Mouse (Mus musculus): Measurements from ENCODE around the gene Ppp3ca. TPM values are rescaled to one million over a fixed set of nuclear protein-coding genes. Genes with fewer than 3 reads are reported as not detected.

Gene Ppp3ca
- total and polyA plus RNA-seq, 2 experiments from 2014 or later: 137 to 177 TPM

GRCm38 (mm10) chr3:136794426-136795217, 124.7 kb downstream of the Ppp3ca start:
- TF ChIP-seq CTCF (IDR thresholded peaks at IDR 0.05; ENCODE audit: low read depth): no peak
- WGBS: 87% methylated on average over 7 of the region's 7 CpGs

GRCm38 (mm10) chr3:136798896-136799295, 129.0 kb downstream of the Ppp3ca start:
- Histone ChIP-seq H3K4me3 (ENCODE audit: low read length) (no peak overlapping the region), H3K4me1 (ENCODE audit: insufficient read depth, low read length) (no peaks in the 10 kb centered on the region), H3K9ac (replicated peaks; ENCODE audit: low read length) (no peak overlapping the region), H3K9me3 (ENCODE audit: low read length) (no peaks in the 10 kb centered on the region), H3K4me2 (ENCODE audit: low read depth, low read length) (no peak overlapping the region), H3K27ac (no peak overlapping the region), H3K36me3 (ENCODE audit: insufficient read depth, low read length) (no peaks in the 10 kb centered on the region), H3K27me3 (ENCODE audit: insufficient read depth, low read length) (no peaks in the 10 kb centered on the region)
- no peak for TF ChIP-seq CTCF (IDR thresholded peaks at IDR 0.05; ENCODE audit: low read depth)
- no peak for DNase-seq (ENCODE audit: low spot score)
- no peak for ATAC-seq
- WGBS: 89% methylated on average over 3 of the region's 3 CpGs

More at GRCm38 (mm10) chr3:136794426-136795217, 124.7 kb downstream of the Ppp3ca start:
- H3K4me2 ChIP-seq (ENCODE audit: low read depth, low read length): no peak overlapping the region
- H3K4me1 ChIP-seq (ENCODE audit: insufficient read depth, low read length): 0 out of 2 replicates have a peak, but pooled peaks cover 7% of the 10 kb centered on the region
- no peaks in the 10 kb centered on the region for H3K27me3 ChIP-seq (ENCODE audit: insufficient read depth, low read length)
- no peaks in the 10 kb centered on the region for H3K36me3 ChIP-seq (ENCODE audit: insufficient read depth, low read length)
- ATAC-seq: no peak
- no peak overlapping the region for H3K4me3 ChIP-seq (ENCODE audit: low read length)
- DNase-seq (ENCODE audit: low spot score): no peak
- no peaks in the 10 kb centered on the region for H3K9me3 ChIP-seq (ENCODE audit: low read length)
- H3K27ac ChIP-seq: no peak overlapping the region
- H3K9ac ChIP-seq (replicated peaks; ENCODE audit: low read length): no peak overlapping the region

- H3K4me1 ChIP-seq (ENCODE audit: insufficient read depth, low read length): no peaks in the 10 kb centered on the region
- no peak overlapping the region for H3K9ac ChIP-seq (replicated peaks; ENCODE audit: low read length)
- no peak overlapping the region for H3K4me2 ChIP-seq (ENCODE audit: low read depth, low read length)
- TF ChIP-seq CTCF (IDR thresholded peaks at IDR 0.05; ENCODE audit: low read depth): no peak
- WGBS: 66% methylated on average over 4 of the region's 4 CpGs
- H3K36me3 ChIP-seq (ENCODE audit: insufficient read depth, low read length): no peaks in the 10 kb centered on the region
- DNase-seq (ENCODE audit: low spot score) (no peak), ATAC-seq (no peak)
- H3K9me3 ChIP-seq (ENCODE audit: low read length): no peaks in the 10 kb centered on the region
- H3K27ac ChIP-seq: no peak overlapping the region
- no peak overlapping the region for H3K4me3 ChIP-seq (ENCODE audit: low read length)
- no peaks in the 10 kb centered on the region for H3K27me3 ChIP-seq (ENCODE audit: insufficient read depth, low read length)
These were observed 132.7 kb downstream of the Ppp3ca start for GRCm38 (mm10) chr3:136802595-136802994.

GRCm38 (mm10) chr3:136805897-136806296, 136.0 kb downstream of the Ppp3ca start:
- H3K9ac ChIP-seq (replicated peaks; ENCODE audit: low read length): no peak overlapping the region
- WGBS: 94% methylated on average over 4 of the region's 4 CpGs
- no peak overlapping the region for H3K27ac ChIP-seq
- H3K9me3 ChIP-seq (ENCODE audit: low read length): no peaks in the 10 kb centered on the region
- ATAC-seq (no peak), DNase-seq (ENCODE audit: low spot score) (no peak)
- no peak overlapping the region for H3K4me2 ChIP-seq (ENCODE audit: low read depth, low read length)
- no peaks in the 10 kb centered on the region for H3K4me1 ChIP-seq (ENCODE audit: insufficient read depth, low read length)
- TF ChIP-seq CTCF (IDR thresholded peaks at IDR 0.05; ENCODE audit: low read depth): no peak
- no peaks in the 10 kb centered on the region for H3K27me3 ChIP-seq (ENCODE audit: insufficient read depth, low read length)
- no peaks in the 10 kb centered on the region for H3K36me3 ChIP-seq (ENCODE audit: insufficient read depth, low read length)
- no peak overlapping the region for H3K4me3 ChIP-seq (ENCODE audit: low read length)

GRCm38 (mm10) chr3:136810271-136810670, 140.3 kb downstream of the Ppp3ca start:
- no peaks in the 10 kb centered on the region for H3K27me3 ChIP-seq (ENCODE audit: insufficient read depth, low read length)
- no peak for ATAC-seq
- H3K36me3 ChIP-seq (ENCODE audit: insufficient read depth, low read length): no peaks in the 10 kb centered on the region
- WGBS: 66% methylated on average over 3 of the region's 3 CpGs
- no peak for TF ChIP-seq CTCF (IDR thresholded peaks at IDR 0.05; ENCODE audit: low read depth)
- DNase-seq (ENCODE audit: low spot score): no peak
- no peak overlapping the region for H3K4me3 ChIP-seq (ENCODE audit: low read length)
- no peak overlapping the region for H3K27ac ChIP-seq
- no peaks in the 10 kb centered on the region for H3K4me1 ChIP-seq (ENCODE audit: insufficient read depth, low read length)
- H3K4me2 ChIP-seq (ENCODE audit: low read depth, low read length): no peak overlapping the region
- no peaks in the 10 kb centered on the region for H3K9me3 ChIP-seq (ENCODE audit: low read length)
- no peak overlapping the region for H3K9ac ChIP-seq (replicated peaks; ENCODE audit: low read length)

GRCm38 (mm10) chr3:136812162-136812561, 142.2 kb downstream of the Ppp3ca start:
- no peaks in the 10 kb centered on the region for H3K9me3 ChIP-seq (ENCODE audit: low read length)
- WGBS: 88% methylated on average over 6 of the region's 6 CpGs

GRCm38 (mm10) chr3:136812791-136813190, 142.9 kb downstream of the Ppp3ca start:
- H3K27me3 ChIP-seq (ENCODE audit: insufficient read depth, low read length): no peaks in the 10 kb centered on the region
- no peaks in the 10 kb centered on the region for H3K36me3 ChIP-seq (ENCODE audit: insufficient read depth, low read length)
- no peak overlapping the region for H3K4me2 ChIP-seq (ENCODE audit: low read depth, low read length)
- H3K4me1 ChIP-seq (ENCODE audit: insufficient read depth, low read length): no peaks in the 10 kb centered on the region
- no peaks in the 10 kb centered on the region for H3K9me3 ChIP-seq (ENCODE audit: low read length)
- H3K9ac ChIP-seq (replicated peaks; ENCODE audit: low read length): no peak overlapping the region
- ATAC-seq: no peak
- H3K27ac ChIP-seq: no peak overlapping the region
- 89% methylated on average over 2 of the region's 2 CpGs for WGBS
- H3K4me3 ChIP-seq (ENCODE audit: low read length): no peak overlapping the region
- no peak for TF ChIP-seq CTCF (IDR thresholded peaks at IDR 0.05; ENCODE audit: low read depth)
- no peak for DNase-seq (ENCODE audit: low spot score)

More at GRCm38 (mm10) chr3:136812162-136812561, 142.2 kb downstream of the Ppp3ca start:
- ATAC-seq (no peak), DNase-seq (ENCODE audit: low spot score) (no peak)
- Histone ChIP-seq H3K27me3 (ENCODE audit: insufficient read depth, low read length) (no peaks in the 10 kb centered on the region), H3K4me2 (ENCODE audit: low read depth, low read length) (no peak overlapping the region), H3K9ac (replicated peaks; ENCODE audit: low read length) (no peak overlapping the region), H3K27ac (no peak overlapping the region), H3K4me1 (ENCODE audit: insufficient read depth, low read length) (no peaks in the 10 kb centered on the region), H3K4me3 (ENCODE audit: low read length) (no peak overlapping the region), H3K36me3 (ENCODE audit: insufficient read depth, low read length) (no peaks in the 10 kb centered on the region)
- no peak for TF ChIP-seq CTCF (IDR thresholded peaks at IDR 0.05; ENCODE audit: low read depth)
